Mouse (Mus musculus): Measurements from ENCODE around the gene B230217C12Rik. TPM values are rescaled to one million over a fixed set of nuclear protein-coding genes. Genes with fewer than 3 reads are reported as not detected.

The B230217C12Rik gene
- polyA plus RNA-seq, 1 experiment: 1.8 TPM

DNA sequence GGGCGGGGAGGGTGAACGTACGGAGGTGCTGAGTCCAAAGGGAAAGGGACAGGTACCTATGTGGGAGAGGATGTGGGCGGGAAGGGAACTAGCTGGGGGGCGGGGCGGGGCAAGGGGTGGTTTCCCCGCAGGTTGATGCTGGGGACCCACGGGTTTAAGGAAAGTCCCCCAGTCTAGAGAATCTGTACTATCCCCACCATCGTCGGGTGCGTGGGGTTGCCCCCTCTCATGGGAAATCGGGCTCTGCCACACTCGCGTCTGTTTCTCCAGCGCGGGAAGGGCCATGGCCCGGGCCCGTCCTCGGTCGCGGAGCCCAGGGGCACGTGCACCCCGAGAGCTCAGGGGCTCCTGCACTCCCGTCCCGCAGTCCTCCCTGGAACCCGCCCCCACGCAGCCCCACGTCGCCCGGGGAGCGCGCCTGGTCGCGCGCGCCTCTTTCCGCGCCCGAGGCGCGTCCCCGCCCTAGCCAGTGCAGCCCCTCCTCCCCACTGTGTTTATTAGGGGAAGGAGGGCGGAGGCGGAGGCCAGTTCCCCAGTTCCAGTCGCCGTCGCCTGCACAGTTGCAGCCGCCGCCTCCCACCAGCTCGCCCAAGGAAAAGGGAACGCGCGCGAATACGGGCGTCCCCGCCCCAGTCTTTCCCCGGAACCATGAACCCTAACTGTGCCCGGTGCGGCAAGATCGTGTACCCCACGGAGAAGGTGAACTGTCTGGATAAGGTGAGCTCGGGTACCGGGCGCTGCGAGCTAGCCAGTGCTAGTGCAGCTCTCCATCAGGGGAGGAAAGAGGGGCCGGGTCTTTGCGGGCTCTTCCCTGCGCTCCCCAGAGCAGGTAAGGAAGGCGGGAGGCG is 41.2 kb upstream of the B230217C12Rik start:
- WGBS: under 1% methylated on average over 70 of the region's 71 CpGs
- Histone ChIP-seq H3K36me3 (ENCODE audit: control insufficient read depth, insufficient read depth, low read length) (no peaks in the 10 kb centered on the region), H3K4me1 (ENCODE audit: control insufficient read depth, insufficient read depth, insufficient read length) (peaks cover 11% of the 10 kb centered on the region; the same call in 1 of the 2 replicates), H3K27ac (ENCODE audit: insufficient read depth, low read length) (peak overlapping the region; percentile 85), H3K27me3 (ENCODE audit: control insufficient read depth, insufficient read depth, low read length) (no peaks in the 10 kb centered on the region), H3K4me3 (ENCODE audit: extremely low read depth, insufficient read depth, insufficient read length) (peak overlapping the region; percentile 71)
- TF ChIP-seq CTCF (IDR thresholded peaks at IDR 0.05; ENCODE audit: extremely low read depth, insufficient read depth, insufficient read length, insufficient replicate concordance): no peak
- TF ChIP-seq POLR2A (IDR thresholded peaks at IDR 0.05; ENCODE audit: low read depth, low read length): peak; percentile 82
- peak; percentile 61 to 81 for DNase-seq (ENCODE audit: low read depth in 1 of 2, low spot score in 2 of 2)

GRCm38 (mm10) chr11:97799994-97800690 is 40.4 kb upstream of the B230217C12Rik start:
- peak overlapping the region; percentile 71 for H3K4me3 ChIP-seq (ENCODE audit: extremely low read depth, insufficient read depth, insufficient read length)
- H3K27ac ChIP-seq (ENCODE audit: insufficient read depth, low read length): peak overlapping the region; percentile 91
- no peaks in the 10 kb centered on the region for H3K36me3 ChIP-seq (ENCODE audit: control insufficient read depth, insufficient read depth, low read length)
- no peaks in the 10 kb centered on the region for H3K27me3 ChIP-seq (ENCODE audit: control insufficient read depth, insufficient read depth, low read length)
- DNase-seq (ENCODE audit: low read depth in 1 of 2, low spot score in 2 of 2): peak in 1 of 2 experiments; percentile 71
- 0% methylated on average over 31 of the region's 43 CpGs for whole genome bisulfite sequencing
- TF ChIP-seq POLR2A (IDR thresholded peaks at IDR 0.05; ENCODE audit: low read depth, low read length) (peak; percentile 63), CTCF (IDR thresholded peaks at IDR 0.05; ENCODE audit: extremely low read depth, insufficient read depth, insufficient read length, insufficient replicate concordance) (no peak)
- H3K4me1 ChIP-seq (ENCODE audit: control insufficient read depth, insufficient read depth, insufficient read length): peaks cover 13% of the 10 kb centered on the region; the same call in 1 of the 2 replicates

DNA sequence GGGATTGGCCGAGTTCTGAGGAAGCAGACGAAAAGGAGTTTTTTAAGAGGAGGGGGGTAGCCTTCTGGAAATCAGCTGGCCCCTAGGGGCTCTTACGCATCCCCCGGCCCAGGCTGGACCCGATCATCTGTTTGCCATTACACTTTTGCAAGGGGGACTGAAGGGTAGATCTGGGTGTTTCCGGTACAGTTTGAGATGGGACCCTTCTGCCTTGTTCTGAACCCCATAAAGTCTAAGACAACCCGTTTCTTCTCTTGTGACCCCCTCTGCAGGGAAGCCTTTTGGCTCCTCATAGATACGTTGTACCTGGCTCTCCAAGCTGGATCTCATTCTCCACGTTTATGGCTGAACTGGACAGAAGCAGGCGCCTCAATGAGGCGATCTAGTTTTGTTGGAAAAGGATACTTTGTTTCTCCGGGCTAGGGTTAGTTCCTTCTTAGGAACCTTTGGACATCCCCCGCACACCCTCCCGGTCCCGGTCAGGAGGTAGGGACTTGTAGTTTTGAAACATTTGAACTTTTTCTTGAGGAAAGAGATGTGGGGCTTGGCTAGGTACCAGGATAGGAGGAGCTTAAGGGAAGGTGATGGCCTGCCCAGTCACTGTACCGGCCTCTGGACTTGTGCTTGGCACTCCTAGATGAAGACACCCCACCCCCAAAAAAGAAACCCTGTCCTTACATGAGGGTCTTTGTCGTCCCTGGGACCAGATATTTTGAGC is 39.7 kb upstream of the B230217C12Rik start:
- WGBS: 8% methylated on average over 17 of the region's 17 CpGs
- TF ChIP-seq CTCF (IDR thresholded peaks at IDR 0.05; ENCODE audit: extremely low read depth, insufficient read depth, insufficient read length, insufficient replicate concordance) (no peak), POLR2A (IDR thresholded peaks at IDR 0.05; ENCODE audit: low read depth, low read length) (no peak)
- DNase-seq (ENCODE audit: low read depth in 1 of 2, low spot score in 2 of 2): no peak
- peak overlapping the region; percentile 91 for H3K27ac ChIP-seq (ENCODE audit: insufficient read depth, low read length)
- peaks cover 13% of the 10 kb centered on the region; the same call in 1 of the 2 replicates for H3K4me1 ChIP-seq (ENCODE audit: control insufficient read depth, insufficient read depth, insufficient read length)
- H3K36me3 ChIP-seq (ENCODE audit: control insufficient read depth, insufficient read depth, low read length): no peaks in the 10 kb centered on the region
- peak overlapping the region; percentile 71 for H3K4me3 ChIP-seq (ENCODE audit: extremely low read depth, insufficient read depth, insufficient read length)
- H3K27me3 ChIP-seq (ENCODE audit: control insufficient read depth, insufficient read depth, low read length): no peaks in the 10 kb centered on the region

DNA sequence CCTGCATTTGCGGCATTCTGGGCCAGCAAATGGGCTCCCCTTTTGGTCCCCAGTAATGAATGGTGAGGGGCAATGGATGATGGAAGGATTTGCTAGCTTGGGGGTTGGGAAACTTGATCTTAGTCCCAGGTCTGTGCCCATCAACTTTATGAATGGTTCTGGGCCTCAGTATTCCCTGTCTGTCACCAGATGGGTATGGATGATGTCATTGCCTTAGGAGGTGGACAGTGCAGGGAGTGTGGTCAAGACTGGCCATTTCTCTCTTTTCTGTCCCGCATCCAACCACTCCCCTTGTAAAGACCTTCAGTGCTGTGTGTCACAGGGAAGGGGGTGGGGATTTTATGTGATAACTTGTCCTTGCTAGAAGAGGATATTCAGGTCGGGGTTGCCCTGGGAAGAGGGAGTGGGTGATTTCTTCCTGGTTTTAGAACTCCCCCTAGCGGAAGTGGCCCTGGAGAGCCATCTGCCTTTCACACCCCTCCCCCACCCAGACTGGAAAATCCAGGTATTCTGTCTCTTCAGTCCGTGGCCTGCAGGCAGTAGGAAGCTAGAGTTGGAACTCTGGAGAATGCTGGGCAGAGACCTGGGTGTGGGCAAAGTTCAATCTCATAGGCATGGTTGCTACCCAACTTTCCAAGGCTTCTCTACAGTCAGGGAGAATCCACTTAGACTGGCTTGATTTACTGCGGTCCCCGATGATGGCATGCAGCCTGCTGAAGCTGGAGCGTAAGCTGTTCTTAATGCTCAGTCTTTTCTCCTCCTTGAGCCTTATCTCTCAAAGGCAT is 39.0 kb upstream of the B230217C12Rik start:
- 74% methylated on average over 8 of the region's 8 CpGs for WGBS

GRCm38 (mm10) chr11:97802194-97802470 is 38.4 kb upstream of the B230217C12Rik start:
- DNase-seq (ENCODE audit: low read depth in 1 of 2, low spot score in 2 of 2): no peak
- Histone ChIP-seq H3K4me1 (ENCODE audit: control insufficient read depth, insufficient read depth, insufficient read length) (peaks cover 21% of the 10 kb centered on the region; the same call in 1 of the 2 replicates), H3K27me3 (ENCODE audit: control insufficient read depth, insufficient read depth, low read length) (no peaks in the 10 kb centered on the region), H3K36me3 (ENCODE audit: control insufficient read depth, insufficient read depth, low read length) (no peaks in the 10 kb centered on the region), H3K4me3 (ENCODE audit: extremely low read depth, insufficient read depth, insufficient read length) (no peak overlapping the region), H3K27ac (ENCODE audit: insufficient read depth, low read length) (no peak overlapping the region)
- no peak for TF ChIP-seq POLR2A (IDR thresholded peaks at IDR 0.05; ENCODE audit: low read depth, low read length)
- TF ChIP-seq CTCF (IDR thresholded peaks at IDR 0.05; ENCODE audit: extremely low read depth, insufficient read depth, insufficient read length, insufficient replicate concordance): no peak
- 63% methylated on average over 1 of the region's 1 CpGs for WGBS

More for the DNA sequence above, 39.0 kb upstream of the B230217C12Rik start:
- Histone ChIP-seq H3K27ac (ENCODE audit: insufficient read depth, low read length) (no peak overlapping the region), H3K4me1 (ENCODE audit: control insufficient read depth, insufficient read depth, insufficient read length) (peaks cover 21% of the 10 kb centered on the region; the same call in 1 of the 2 replicates), H3K36me3 (ENCODE audit: control insufficient read depth, insufficient read depth, low read length) (no peaks in the 10 kb centered on the region), H3K27me3 (ENCODE audit: control insufficient read depth, insufficient read depth, low read length) (no peaks in the 10 kb centered on the region), H3K4me3 (ENCODE audit: extremely low read depth, insufficient read depth, insufficient read length) (peak overlapping the region; percentile 71; the same call in 1 of the 2 replicates)
- TF ChIP-seq CTCF (IDR thresholded peaks at IDR 0.05; ENCODE audit: extremely low read depth, insufficient read depth, insufficient read length, insufficient replicate concordance) (no peak), POLR2A (IDR thresholded peaks at IDR 0.05; ENCODE audit: low read depth, low read length) (no peak)
- DNase-seq (ENCODE audit: low read depth in 1 of 2, low spot score in 2 of 2): no peak

DNA sequence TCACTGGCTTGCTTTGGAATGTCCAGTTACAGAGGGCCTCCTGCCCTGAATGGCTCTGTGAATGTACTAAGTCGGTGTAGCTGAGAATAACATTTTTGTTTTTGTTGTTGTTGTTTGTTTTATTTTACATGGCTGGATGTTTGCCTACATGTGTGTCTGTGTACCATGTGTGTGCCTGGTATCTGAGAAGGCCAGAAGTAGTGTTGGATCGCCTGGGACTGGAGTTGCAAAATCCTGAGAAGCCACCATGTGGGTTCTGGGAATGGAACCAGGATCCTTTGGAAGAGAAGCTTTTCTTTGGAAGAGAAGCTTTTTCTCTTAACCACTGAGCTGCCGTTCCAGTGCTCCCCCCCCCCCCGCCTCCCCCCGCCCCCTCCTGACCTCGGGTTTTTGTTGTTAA is 38.1 kb upstream of the B230217C12Rik start:
- WGBS: 74% methylated on average over 6 of the region's 6 CpGs

More for the DNA sequence above, 38.1 kb upstream of the B230217C12Rik start:
- peaks cover 22% of the 10 kb centered on the region; the same call in 1 of the 2 replicates for H3K4me1 ChIP-seq (ENCODE audit: control insufficient read depth, insufficient read depth, insufficient read length)
- no peaks in the 10 kb centered on the region for H3K27me3 ChIP-seq (ENCODE audit: control insufficient read depth, insufficient read depth, low read length)
- H3K4me3 ChIP-seq (ENCODE audit: extremely low read depth, insufficient read depth, insufficient read length): no peak overlapping the region
- no peak for TF ChIP-seq POLR2A (IDR thresholded peaks at IDR 0.05; ENCODE audit: low read depth, low read length)
- no peak for TF ChIP-seq CTCF (IDR thresholded peaks at IDR 0.05; ENCODE audit: extremely low read depth, insufficient read depth, insufficient read length, insufficient replicate concordance)
- no peak for DNase-seq (ENCODE audit: low read depth in 1 of 2, low spot score in 2 of 2)
- no peaks in the 10 kb centered on the region for H3K36me3 ChIP-seq (ENCODE audit: control insufficient read depth, insufficient read depth, low read length)
- H3K27ac ChIP-seq (ENCODE audit: insufficient read depth, low read length): no peak overlapping the region
